Mouse (Mus musculus): ENCODE measurements at regions not wholly inside any gene's neighbourhood (a gene's known extent, or its start where the extent isn't known, plus 50 kb on each side); places are given as distances from the start of the nearest gene placed in this dataset.

DNA sequence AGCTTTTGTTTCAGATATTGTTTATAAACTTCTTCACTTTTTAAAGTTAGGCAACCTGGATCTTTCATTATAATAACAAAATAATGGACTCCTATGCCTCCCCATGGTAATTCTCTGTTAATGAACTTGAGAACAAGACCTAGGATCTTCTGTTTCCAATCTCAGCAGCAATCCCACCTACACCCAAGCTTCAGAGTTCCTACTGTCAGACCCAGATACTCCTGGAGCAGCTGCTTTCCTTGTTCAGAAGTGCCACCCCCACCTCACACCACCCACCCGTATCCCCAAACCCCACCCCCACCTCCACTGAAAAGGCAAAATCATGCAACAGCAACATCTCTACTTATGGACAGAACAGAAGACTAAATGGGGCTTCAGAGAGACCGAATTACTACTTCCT is 165.2 kb upstream of the N6amt1 start:
- TF ChIP-seq CTCF (IDR thresholded peaks at IDR 0.05; ENCODE audit: control insufficient read depth, insufficient read depth, insufficient replicate concordance, low read depth, low read length) (no peak), POLR2A (IDR thresholded peaks at IDR 0.05; ENCODE audit: control insufficient read depth, low read depth, low read length) (no peak)
- Histone ChIP-seq H3K4me1 (ENCODE audit: control insufficient read depth, insufficient read depth, low read length) (no peaks in the 10 kb centered on the region), H3K36me3 (ENCODE audit: control insufficient read depth, insufficient read depth, low read length) (no peaks in the 10 kb centered on the region), H3K27ac (ENCODE audit: control insufficient read depth, insufficient read depth, low read depth, low read length) (no peak overlapping the region), H3K27me3 (ENCODE audit: control insufficient read depth, insufficient read depth, low read length) (no peaks in the 10 kb centered on the region), H3K4me3 (ENCODE audit: control insufficient read depth, low read depth, low read length) (no peak overlapping the region)

DNA sequence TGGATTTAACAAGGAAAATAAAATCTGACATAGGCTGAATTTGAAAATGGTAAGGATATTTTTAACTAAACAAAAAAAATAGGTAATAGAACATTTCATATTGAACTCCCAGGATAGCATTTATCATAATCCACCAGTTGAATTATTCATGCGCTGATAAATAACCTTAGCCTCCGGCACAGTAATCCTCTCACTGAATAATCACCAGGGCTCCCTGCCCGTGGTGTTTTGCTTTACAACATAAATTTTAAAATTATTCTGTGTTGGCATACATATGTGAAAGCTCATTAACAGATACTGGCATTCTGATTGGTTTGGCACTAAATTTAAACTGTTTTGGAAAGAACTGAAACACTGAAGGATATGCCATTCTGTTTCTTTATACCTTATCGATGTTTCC is 181.6 kb upstream of the N6amt1 start:
- Histone ChIP-seq H3K27me3 (ENCODE audit: control insufficient read depth, insufficient read depth, low read length) (no peaks in the 10 kb centered on the region), H3K4me3 (ENCODE audit: control insufficient read depth, low read depth, low read length) (no peak overlapping the region), H3K4me1 (ENCODE audit: control insufficient read depth, insufficient read depth, low read length) (no peaks in the 10 kb centered on the region), H3K27ac (ENCODE audit: control insufficient read depth, insufficient read depth, low read depth, low read length) (no peak overlapping the region), H3K36me3 (ENCODE audit: control insufficient read depth, insufficient read depth, low read length) (no peaks in the 10 kb centered on the region)
- TF ChIP-seq CTCF (IDR thresholded peaks at IDR 0.05; ENCODE audit: control insufficient read depth, insufficient read depth, insufficient replicate concordance, low read depth, low read length) (no peak), POLR2A (IDR thresholded peaks at IDR 0.05; ENCODE audit: control insufficient read depth, low read depth, low read length) (no peak)

DNA sequence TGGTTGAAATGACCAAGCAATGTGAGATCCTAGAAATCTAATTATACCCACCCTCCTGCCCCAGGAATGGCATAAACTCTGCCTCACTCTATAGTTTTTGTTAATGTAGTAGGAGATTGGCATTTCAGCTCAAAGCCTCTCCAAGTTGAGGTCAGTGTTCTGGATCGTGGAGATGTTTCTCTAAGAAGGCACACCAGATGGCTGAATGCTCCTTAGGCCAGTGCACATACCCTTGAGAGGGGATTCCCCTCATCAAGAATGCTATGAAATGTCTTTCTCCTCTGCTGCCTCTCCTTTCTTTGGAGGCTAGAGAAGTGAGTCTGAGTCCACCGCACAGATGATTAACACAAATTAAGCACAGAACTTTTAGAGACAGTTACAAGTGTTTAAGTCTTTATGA is 214.7 kb upstream of the N6amt1 start:
- Histone ChIP-seq H3K36me3 (ENCODE audit: control insufficient read depth, insufficient read depth, low read length) (no peaks in the 10 kb centered on the region), H3K4me1 (ENCODE audit: control insufficient read depth, insufficient read depth, low read length) (no peaks in the 10 kb centered on the region), H3K27me3 (ENCODE audit: control insufficient read depth, insufficient read depth, low read length) (no peaks in the 10 kb centered on the region), H3K27ac (ENCODE audit: control insufficient read depth, insufficient read depth, low read depth, low read length) (no peak overlapping the region), H3K4me3 (ENCODE audit: control insufficient read depth, low read depth, low read length) (no peak overlapping the region)
- TF ChIP-seq CTCF (IDR thresholded peaks at IDR 0.05; ENCODE audit: control insufficient read depth, insufficient read depth, insufficient replicate concordance, low read depth, low read length) = no peak

DNA sequence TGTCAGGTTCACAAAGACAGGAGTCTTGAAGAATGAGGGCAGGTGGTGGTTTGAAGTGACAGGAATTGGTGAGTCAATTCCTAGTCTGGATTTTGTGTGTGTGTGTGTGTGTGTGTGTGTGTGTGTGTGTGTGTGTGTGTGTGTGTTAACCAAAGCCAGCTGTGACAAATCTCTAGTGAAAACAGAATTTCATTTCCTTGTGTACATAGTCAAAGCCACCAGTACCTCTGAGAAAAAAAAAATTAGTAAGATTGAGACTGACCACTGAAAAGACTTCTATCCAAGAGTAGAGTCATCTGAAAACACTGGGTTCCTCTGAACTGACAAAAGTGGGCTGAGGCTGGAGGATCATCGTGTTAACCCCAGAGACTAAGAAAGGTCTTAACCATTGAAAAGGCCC is 217.5 kb upstream of the N6amt1 start:
- Histone ChIP-seq H3K27me3 (ENCODE audit: control insufficient read depth, insufficient read depth, low read length) (no peaks in the 10 kb centered on the region), H3K4me3 (ENCODE audit: control insufficient read depth, low read depth, low read length) (no peak overlapping the region), H3K36me3 (ENCODE audit: control insufficient read depth, insufficient read depth, low read length) (no peaks in the 10 kb centered on the region), H3K27ac (ENCODE audit: control insufficient read depth, insufficient read depth, low read depth, low read length) (no peak overlapping the region), H3K4me1 (ENCODE audit: control insufficient read depth, insufficient read depth, low read length) (no peaks in the 10 kb centered on the region)
- TF ChIP-seq POLR2A (IDR thresholded peaks at IDR 0.05; ENCODE audit: control insufficient read depth, low read depth, low read length) = no peak
- no peak for TF ChIP-seq CTCF (IDR thresholded peaks at IDR 0.05; ENCODE audit: control insufficient read depth, insufficient read depth, insufficient replicate concordance, low read depth, low read length)

DNA sequence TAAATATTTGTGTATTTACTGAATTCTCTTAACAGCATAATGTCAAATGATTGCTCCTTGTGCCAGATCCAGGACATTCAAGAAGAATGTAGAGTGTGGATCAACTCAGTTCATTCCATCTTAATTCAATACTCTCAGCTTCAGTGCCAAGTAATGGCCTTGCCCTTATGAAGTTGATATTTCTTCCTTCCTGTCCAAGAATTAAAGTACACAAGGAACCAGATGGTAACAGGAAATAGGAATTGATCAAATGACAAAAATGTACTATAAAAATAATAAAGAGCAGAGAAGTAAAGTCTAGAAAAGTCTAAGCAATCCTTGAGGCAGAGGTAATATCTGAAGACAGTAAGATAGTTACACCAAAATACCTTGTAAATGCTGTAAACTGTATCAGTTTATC is 219.5 kb upstream of the N6amt1 start:
- Histone ChIP-seq H3K36me3 (ENCODE audit: control insufficient read depth, insufficient read depth, low read length) (no peaks in the 10 kb centered on the region), H3K27ac (ENCODE audit: control insufficient read depth, insufficient read depth, low read depth, low read length) (no peak overlapping the region), H3K4me1 (ENCODE audit: control insufficient read depth, insufficient read depth, low read length) (peaks cover 2% of the 10 kb centered on the region), H3K27me3 (ENCODE audit: control insufficient read depth, insufficient read depth, low read length) (no peaks in the 10 kb centered on the region), H3K4me3 (ENCODE audit: control insufficient read depth, low read depth, low read length) (no peak overlapping the region)
- no peak for TF ChIP-seq CTCF (IDR thresholded peaks at IDR 0.05; ENCODE audit: control insufficient read depth, insufficient read depth, insufficient replicate concordance, low read depth, low read length)
- no peak for TF ChIP-seq POLR2A (IDR thresholded peaks at IDR 0.05; ENCODE audit: control insufficient read depth, low read depth, low read length)

DNA sequence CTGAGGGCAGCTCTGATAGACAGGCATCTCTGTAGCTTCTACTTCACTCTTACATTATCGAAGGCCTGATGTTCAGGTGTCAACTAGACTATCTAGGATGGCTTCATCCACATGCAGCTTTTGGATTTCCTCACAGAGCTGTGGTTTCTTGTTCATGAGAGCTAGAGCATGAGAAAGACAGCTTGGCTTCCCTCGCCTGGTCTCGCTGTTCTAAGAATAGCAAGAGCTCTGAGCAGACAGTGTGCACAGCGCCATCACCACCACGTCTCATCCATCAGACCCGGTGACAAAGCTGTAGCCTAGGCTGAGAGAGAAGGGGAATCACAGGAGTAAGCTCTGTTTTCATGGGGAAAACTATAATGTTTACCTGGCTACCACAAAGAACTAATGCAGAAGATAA is 220.1 kb upstream of the N6amt1 start:
- Histone ChIP-seq H3K4me3 (ENCODE audit: control insufficient read depth, low read depth, low read length) (no peak overlapping the region), H3K27ac (ENCODE audit: control insufficient read depth, insufficient read depth, low read depth, low read length) (no peak overlapping the region), H3K36me3 (ENCODE audit: control insufficient read depth, insufficient read depth, low read length) (no peaks in the 10 kb centered on the region), H3K27me3 (ENCODE audit: control insufficient read depth, insufficient read depth, low read length) (no peaks in the 10 kb centered on the region), H3K4me1 (ENCODE audit: control insufficient read depth, insufficient read depth, low read length) (peaks cover 2% of the 10 kb centered on the region)
- TF ChIP-seq CTCF (IDR thresholded peaks at IDR 0.05; ENCODE audit: control insufficient read depth, insufficient read depth, insufficient replicate concordance, low read depth, low read length) (no peak), POLR2A (IDR thresholded peaks at IDR 0.05; ENCODE audit: control insufficient read depth, low read depth, low read length) (no peak)

DNA sequence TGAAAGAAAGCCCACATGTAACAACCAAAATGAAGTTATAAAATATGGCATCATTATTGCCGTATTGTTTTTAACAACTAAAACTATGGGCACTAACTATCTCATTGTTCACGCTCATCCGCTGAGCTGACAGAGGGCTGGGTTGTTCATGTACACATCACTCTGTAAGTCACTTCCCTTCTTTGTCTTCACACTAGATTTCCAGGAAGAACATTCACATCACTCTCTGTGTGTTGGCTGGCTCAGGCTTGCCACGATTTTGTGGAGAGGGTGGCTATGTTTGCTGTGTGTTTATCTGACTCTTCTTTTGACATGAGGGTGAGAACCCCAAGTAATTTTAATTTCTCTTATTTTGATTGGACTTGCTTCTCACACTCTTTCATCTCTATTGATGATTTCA is 221.9 kb upstream of the N6amt1 start:
- no peak overlapping the region for H3K4me3 ChIP-seq (ENCODE audit: control insufficient read depth, low read depth, low read length)
- H3K27ac ChIP-seq (ENCODE audit: control insufficient read depth, insufficient read depth, low read depth, low read length) = no peak overlapping the region
- peaks cover 2% of the 10 kb centered on the region for H3K4me1 ChIP-seq (ENCODE audit: control insufficient read depth, insufficient read depth, low read length)
- H3K27me3 ChIP-seq (ENCODE audit: control insufficient read depth, insufficient read depth, low read length) = no peaks in the 10 kb centered on the region
- TF ChIP-seq POLR2A (IDR thresholded peaks at IDR 0.05; ENCODE audit: control insufficient read depth, low read depth, low read length) (no peak), CTCF (IDR thresholded peaks at IDR 0.05; ENCODE audit: control insufficient read depth, insufficient read depth, insufficient replicate concordance, low read depth, low read length) (no peak)
- H3K36me3 ChIP-seq (ENCODE audit: control insufficient read depth, insufficient read depth, low read length) = no peaks in the 10 kb centered on the region
